Comparison of ENCODE assay signal across 7 mouse cellular contexts in genomic region chr13:17804909-17805613, GRCm38 (mm10). TPM values are rescaled to one million over a fixed set of nuclear protein-coding genes. Genes with fewer than 3 reads are reported as not detected.
A peak's percentile ranks its signal among the peaks of the same experiment; 100 is the strongest.
DNase-seq lines count a peak whose midpoint lies in the region; ATAC-seq lines count a peak whose summit lies in the region.

Gene Cdk13 (minus strand): TSS chr13:17805097.

- H3K27ac ChIP-seq in intestine, embryonic 16.5 days (ENCODE audit: low read length): peak within 1 kb of the TSS; percentile 99
- H3K27ac ChIP-seq in midbrain, embryonic 11.5 days (ENCODE audit: low read depth, low read length): peak within 1 kb of the TSS; percentile 96

- H3K36me3 ChIP-seq in intestine, embryonic 16.5 days (ENCODE audit: control insufficient read depth, insufficient read depth, low read length): no peaks in the 10 kb centered on the region
- H3K36me3 ChIP-seq in midbrain, embryonic 11.5 days (ENCODE audit: control insufficient read depth, insufficient read depth, low read length): no peaks in the 10 kb centered on the region

- 0% methylated on average over 94 of the region's 110 CpGs for WGBS in intestine, embryonic 16.5 days
- under 1% methylated on average over 93 of the region's 110 CpGs for WGBS in midbrain, embryonic 11.5 days

- H3K27me3 ChIP-seq in intestine, embryonic 16.5 days (replicated peaks; ENCODE audit: control insufficient read depth, insufficient read depth, low read length): no peaks in the 10 kb centered on the region
- H3K27me3 ChIP-seq in midbrain, embryonic 11.5 days (ENCODE audit: control insufficient read depth, insufficient read depth, low read length): no peaks in the 10 kb centered on the region

- H3K9ac ChIP-seq in intestine, embryonic 16.5 days (ENCODE audit: low read depth, low read length): peak within 1 kb of the TSS; percentile 98
- H3K9ac ChIP-seq in midbrain, embryonic 11.5 days (ENCODE audit: low read length): peak within 1 kb of the TSS; percentile 96

- H3K4me3 ChIP-seq in intestine, embryonic 16.5 days (ENCODE audit: low read length): peak within 1 kb of the TSS; percentile 100
- H3K4me3 ChIP-seq in midbrain, embryonic 11.5 days (ENCODE audit: low read depth, low read length): peak within 1 kb of the TSS; percentile 98

- peak; percentile 95 for ATAC-seq in intestine, embryonic 16.5 days
- ATAC-seq in midbrain, embryonic 11.5 days (ENCODE audit: low FRiP score): peak; percentile 95

- intact Hi-C loops in left cerebral cortex, postnatal 36 days (cut with DNase I): loop anchor here (2.0 kb wide), 1 partner anchor 110 kb away; the partner anchor contains the start of genes Mplkip and Sugct

- peak within 1 kb of the TSS; percentile 71 for H3K4me2 ChIP-seq in intestine, embryonic 16.5 days (ENCODE audit: low read depth, low read length)
- H3K4me2 ChIP-seq in midbrain, embryonic 11.5 days: peak within 1 kb of the TSS; percentile 89

- no peaks in the 10 kb centered on the region for H3K9me3 ChIP-seq in intestine, embryonic 16.5 days (ENCODE audit: control insufficient read depth, low read length)
- no peaks in the 10 kb centered on the region for H3K9me3 ChIP-seq in midbrain, embryonic 11.5 days (ENCODE audit: control insufficient read depth, low read length)

- H3K4me1 ChIP-seq in intestine, embryonic 16.5 days (ENCODE audit: control insufficient read depth, insufficient read depth, low read length): peaks cover 8% of the 10 kb centered on the region
- H3K4me1 ChIP-seq in midbrain, embryonic 11.5 days (ENCODE audit: control insufficient read depth, insufficient read depth, low read length): peaks cover 4% of the 10 kb centered on the region

- DNase-seq in adrenal gland, adult 8-10 months: peak; percentile 99
- DNase-seq in embryo, embryonic 9.5 days (ENCODE audit: extremely low spot score): peak; percentile 99
- peak; percentile 97 to 99 for DNase-seq in gastrocnemius, postnatal 4 days (ENCODE audit: low spot score in 2 of 2)
- peak; percentile 99 to 100 for DNase-seq in left cerebral cortex, postnatal 36 days (ENCODE audit: low spot score in 2 of 2)
- DNase-seq in midbrain, embryonic 11.5 days (ENCODE audit: low spot score, missing footprints): peak; percentile 100
- DNase-seq in skeletal muscle tissue, adult 2 months (ENCODE audit: low read depth, low spot score): peak; percentile 97

RNA-seq across cellular contexts. Expression of gene Cdk13, which starts in this region (rescaled TPM):
- 10 to 100 TPM; 50.4 to 69.5 (median 60.4) TPM for total RNA-seq in adrenal gland, adult 8-10 months (2022)
- 10 to 100 TPM; 43.6 to 44.8 TPM for total RNA-seq in gastrocnemius, postnatal 4 days (2021)
- polyA plus RNA-seq in intestine, embryonic 16.5 days (2015; fragmentation: Nextera tagmentation; extraction: Ambion mirVana): 7.0 and 7.5 TPM in 2 replicates
- 10 to 100 TPM; 49.9 to 67.0 TPM for total RNA-seq in left cerebral cortex, postnatal 36 days (2021)
- polyA plus RNA-seq in midbrain, embryonic 11.5 days (2014; fragmentation: Nextera tagmentation; extraction: Ambion mirVana): 15.8 and 17.1 TPM in 2 replicates

Comparison
In these comparisons a context has a peak if more than half of its experiments do, and no peak if none do; other contexts are left out.
1. Peak in every context shown above with its lines: DNase-seq, ATAC-seq, H3K4me3 ChIP-seq and H3K27ac ChIP-seq.